Mouse (Mus musculus): ENCODE data around the gene Smg5. TPM values are rescaled to one million over a fixed set of nuclear protein-coding genes. Genes with fewer than 3 reads are reported as not detected.
"Not testable (repeated sequence)": the region's sequence is repeated elsewhere in the genome, so short reads cannot be mapped to it uniquely, and the experiment has no call there.

Gene Smg5
- polyA plus RNA-seq, 1 experiment, result 103 TPM

DNA sequence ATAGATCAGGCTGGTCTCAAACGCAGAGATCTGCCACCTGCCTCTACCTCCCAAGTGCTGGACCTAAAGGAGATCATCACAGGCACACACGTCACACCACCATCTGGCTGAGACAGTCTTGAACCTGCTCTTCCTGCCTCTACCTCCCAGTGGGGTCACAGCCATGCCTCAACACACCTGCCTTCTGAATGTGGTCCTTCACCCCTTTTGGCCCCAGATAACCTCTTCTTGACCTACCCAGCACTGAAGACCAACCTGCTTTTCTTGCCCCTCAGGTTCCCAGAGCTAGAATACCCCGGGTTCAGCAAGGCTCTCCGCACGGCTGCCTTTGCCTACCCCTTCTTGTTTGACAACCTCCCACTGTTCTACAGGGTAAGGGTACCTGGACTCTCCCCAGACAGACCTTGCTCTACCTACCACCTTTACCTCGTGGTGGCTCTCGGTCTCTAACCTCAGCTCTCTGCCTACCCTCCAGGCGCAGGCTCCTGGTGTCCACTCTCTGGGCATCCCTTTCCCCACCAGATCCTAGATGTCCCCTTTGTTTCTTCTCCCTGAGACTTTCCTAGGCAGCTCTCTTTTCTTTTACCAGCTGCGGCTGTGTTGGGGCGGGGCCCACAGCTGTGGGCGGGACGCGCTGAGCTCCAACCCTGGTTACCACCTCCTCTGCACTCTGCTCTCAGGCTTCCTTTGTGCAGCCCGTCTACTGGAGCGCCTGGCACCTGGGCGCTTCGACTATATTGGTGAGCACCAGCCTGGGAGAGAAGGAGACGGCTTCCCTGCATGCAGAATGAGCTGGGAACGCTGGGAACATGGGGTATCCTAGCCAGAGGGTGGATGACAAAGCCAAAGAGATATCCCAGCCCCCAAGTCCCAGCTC lies 39.9 kb downstream of the Smg5 start:
- not testable (repeated sequence) for DNase-seq; H3K27ac ChIP-seq (ENCODE audit: insufficient read depth, low read length); H3K27me3 ChIP-seq (ENCODE audit: control insufficient read depth, insufficient read depth, low read length); H3K4me3 ChIP-seq (replicated peaks; ENCODE audit: insufficient read depth, low read depth, low read length); H3K4me1 ChIP-seq (ENCODE audit: control insufficient read depth, insufficient read depth, low read length)
- 24% methylated on average over 19 of the region's 19 CpGs for WGBS

DNA sequence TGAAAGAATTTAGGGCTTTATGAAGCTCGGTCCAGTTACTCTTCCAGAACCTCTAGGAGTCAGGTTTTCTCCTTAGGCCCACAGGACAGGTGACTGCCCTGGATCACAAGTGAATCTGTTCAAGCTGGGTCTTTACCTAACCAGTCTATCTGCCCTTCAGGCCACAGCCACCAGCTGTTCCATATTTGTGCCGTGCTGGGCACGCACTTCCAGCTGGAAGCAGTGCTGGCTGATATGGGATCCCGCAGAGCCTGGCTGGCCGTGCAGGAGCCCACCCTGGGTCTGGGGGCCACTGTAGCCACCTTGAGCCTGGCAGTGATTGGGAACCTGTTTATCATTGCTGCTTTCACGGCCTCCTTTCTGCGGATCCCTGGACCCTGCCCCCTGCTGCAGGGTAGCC lies 40.6 kb downstream of the Smg5 start:
- not testable (repeated sequence) for H3K4me1 ChIP-seq (ENCODE audit: control insufficient read depth, insufficient read depth, low read length); H3K27ac ChIP-seq (ENCODE audit: insufficient read depth, low read length); H3K27me3 ChIP-seq (ENCODE audit: control insufficient read depth, insufficient read depth, low read length); H3K4me3 ChIP-seq (replicated peaks; ENCODE audit: insufficient read depth, low read depth, low read length); DNase-seq
- 38% methylated on average over 7 of the region's 7 CpGs for WGBS

DNA sequence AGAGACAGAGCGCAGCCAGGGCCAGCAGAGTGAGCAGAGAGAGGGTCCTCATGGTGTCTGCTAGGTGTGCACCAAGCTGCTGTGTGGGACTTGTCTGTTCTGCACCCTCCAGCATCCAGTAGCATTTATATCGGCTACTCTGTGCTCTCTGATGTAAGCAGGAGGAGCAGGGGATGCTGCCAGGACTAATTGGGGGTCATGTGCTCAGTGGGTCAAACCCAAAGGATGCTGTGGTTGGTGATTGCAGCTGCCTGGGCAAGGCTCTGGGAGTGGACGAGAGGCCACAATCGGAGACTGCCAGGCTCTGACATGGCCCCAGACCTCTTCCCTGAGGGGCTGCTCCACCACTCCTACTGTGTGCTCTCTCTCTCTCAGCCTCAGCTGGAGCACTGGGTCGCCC lies 42.5 kb downstream of the Smg5 start, which contains the start of gene Bglap2:
Gene Bglap2, minus strand, starts transcription at position 101 of the 400 bp plus-strand sequence.
- not testable (repeated sequence) for DNase-seq; H3K4me3 ChIP-seq (replicated peaks; ENCODE audit: insufficient read depth, low read depth, low read length); H3K27ac ChIP-seq (ENCODE audit: insufficient read depth, low read length); H3K4me1 ChIP-seq (ENCODE audit: control insufficient read depth, insufficient read depth, low read length); H3K27me3 ChIP-seq (ENCODE audit: control insufficient read depth, insufficient read depth, low read length)
- 76% methylated on average over 5 of the region's 5 CpGs for WGBS

DNA sequence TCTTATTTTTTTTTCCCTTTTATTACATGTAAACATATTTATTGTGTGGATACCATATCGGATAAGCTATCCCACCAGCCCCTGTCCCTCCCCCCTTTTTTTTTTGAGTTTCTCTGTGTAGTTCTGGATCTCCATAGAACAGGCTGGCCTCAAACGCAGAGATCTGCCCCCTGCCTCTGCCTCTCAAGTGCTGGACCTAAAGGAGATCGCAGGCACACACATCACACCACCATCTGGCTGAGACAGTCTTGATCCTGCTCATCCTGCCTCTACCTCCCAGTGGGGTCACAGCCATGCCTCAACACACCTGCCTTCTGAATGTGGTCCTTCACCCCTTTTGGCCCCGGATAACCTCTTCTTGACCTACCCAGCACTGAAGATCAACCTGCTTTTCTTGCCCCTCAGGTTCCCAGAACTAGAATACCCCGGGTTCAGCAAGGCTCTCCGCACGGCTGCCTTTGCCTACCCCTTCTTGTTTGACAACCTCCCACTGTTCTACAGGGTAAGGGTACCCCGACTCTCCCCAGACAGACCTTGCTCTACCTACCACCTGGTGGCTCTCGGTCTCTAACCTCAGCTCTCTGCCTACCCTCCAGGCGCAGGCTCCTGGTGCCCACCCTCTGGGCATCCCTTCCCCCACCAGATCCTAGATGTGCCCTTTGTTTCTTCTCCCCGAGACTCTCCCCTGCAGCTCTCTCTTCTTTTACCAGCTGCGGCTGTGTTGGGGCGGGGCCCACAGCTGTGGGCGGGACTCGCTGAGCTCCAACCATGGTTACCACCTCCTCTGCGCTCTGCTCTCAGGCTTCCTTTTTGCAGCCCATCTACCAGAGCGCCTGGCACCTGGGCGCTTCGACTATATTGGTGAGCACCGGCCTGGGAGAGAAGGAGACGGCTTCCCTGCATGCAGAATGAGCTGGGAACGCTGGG lies 45.6 kb downstream of the Smg5 start:
- 16% methylated on average over 22 of the region's 22 CpGs for WGBS
- H3K27me3 ChIP-seq (ENCODE audit: control insufficient read depth, insufficient read depth, low read length); H3K27ac ChIP-seq (ENCODE audit: insufficient read depth, low read length); H3K4me3 ChIP-seq (replicated peaks; ENCODE audit: insufficient read depth, low read depth, low read length); H3K4me1 ChIP-seq (ENCODE audit: control insufficient read depth, insufficient read depth, low read length); DNase-seq: not testable (repeated sequence)

DNA sequence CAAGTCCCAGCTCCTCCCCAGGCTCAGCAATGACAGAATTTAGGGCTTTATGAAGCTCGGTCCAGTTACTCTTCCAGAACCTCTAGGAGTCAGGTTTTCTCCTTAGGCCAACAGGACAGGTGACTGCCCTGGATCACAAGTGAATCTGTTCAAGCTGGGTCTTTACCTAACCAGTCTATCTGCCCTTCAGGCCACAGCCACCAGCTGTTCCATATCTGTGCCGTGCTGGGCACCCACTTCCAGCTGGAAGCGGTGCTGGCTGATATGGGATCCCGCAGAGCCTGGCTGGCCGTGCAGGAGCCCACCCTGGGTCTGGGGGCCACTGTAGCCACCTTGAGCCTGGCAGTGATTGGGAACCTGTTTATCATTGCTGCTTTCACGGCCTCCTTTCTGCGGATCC lies 46.3 kb downstream of the Smg5 start:
- WGBS, result 46% methylated on average over 1 of the region's 7 CpGs
- not testable (repeated sequence) for DNase-seq; H3K4me1 ChIP-seq (ENCODE audit: control insufficient read depth, insufficient read depth, low read length); H3K27me3 ChIP-seq (ENCODE audit: control insufficient read depth, insufficient read depth, low read length); H3K27ac ChIP-seq (ENCODE audit: insufficient read depth, low read length); H3K4me3 ChIP-seq (replicated peaks; ENCODE audit: insufficient read depth, low read depth, low read length)

DNA sequence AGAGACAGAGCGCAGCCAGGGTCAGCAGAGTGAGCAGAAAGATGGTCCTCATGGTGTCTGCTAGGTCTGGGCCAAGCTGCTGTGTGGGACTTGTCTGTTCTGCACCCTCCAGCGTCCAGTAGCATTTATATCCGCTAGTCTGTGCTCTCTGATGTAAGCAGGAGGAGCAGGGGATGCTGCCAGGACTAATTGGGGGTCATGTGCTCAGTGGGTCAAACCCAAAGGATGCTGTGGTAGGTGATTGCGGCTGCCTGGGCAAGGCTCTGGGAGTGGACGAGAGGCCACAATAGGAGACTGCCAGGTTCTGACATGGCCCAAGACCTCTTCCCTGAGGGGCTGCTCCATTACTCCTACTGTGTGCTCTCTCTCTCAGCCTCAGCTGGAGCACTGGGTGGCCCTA lies 48.3 kb downstream of the Smg5 start, which contains the start of gene Bglap:
Gene Bglap, minus strand, starts transcription at position 101 of the 400 bp plus-strand sequence.
- H3K4me1 ChIP-seq (ENCODE audit: control insufficient read depth, insufficient read depth, low read length), result no peaks in the 10 kb centered on the region
- no peaks in the 10 kb centered on the region for H3K27me3 ChIP-seq (ENCODE audit: control insufficient read depth, insufficient read depth, low read length)
- TF ChIP-seq CTCF (IDR thresholded peaks at IDR 0.05; ENCODE audit: borderline replicate concordance, insufficient read depth, low read depth, low read length) (no peak), POLR2A (IDR thresholded peaks at IDR 0.05; ENCODE audit: borderline replicate concordance, insufficient read depth, low read length) (no peak)
- no peak within 1 kb of the TSS for H3K27ac ChIP-seq (ENCODE audit: insufficient read depth, low read length)
- WGBS, result 71% methylated on average over 5 of the region's 5 CpGs
- H3K4me3 ChIP-seq (replicated peaks; ENCODE audit: insufficient read depth, low read depth, low read length), result no peak within 1 kb of the TSS
- no peak for DNase-seq

DNA sequence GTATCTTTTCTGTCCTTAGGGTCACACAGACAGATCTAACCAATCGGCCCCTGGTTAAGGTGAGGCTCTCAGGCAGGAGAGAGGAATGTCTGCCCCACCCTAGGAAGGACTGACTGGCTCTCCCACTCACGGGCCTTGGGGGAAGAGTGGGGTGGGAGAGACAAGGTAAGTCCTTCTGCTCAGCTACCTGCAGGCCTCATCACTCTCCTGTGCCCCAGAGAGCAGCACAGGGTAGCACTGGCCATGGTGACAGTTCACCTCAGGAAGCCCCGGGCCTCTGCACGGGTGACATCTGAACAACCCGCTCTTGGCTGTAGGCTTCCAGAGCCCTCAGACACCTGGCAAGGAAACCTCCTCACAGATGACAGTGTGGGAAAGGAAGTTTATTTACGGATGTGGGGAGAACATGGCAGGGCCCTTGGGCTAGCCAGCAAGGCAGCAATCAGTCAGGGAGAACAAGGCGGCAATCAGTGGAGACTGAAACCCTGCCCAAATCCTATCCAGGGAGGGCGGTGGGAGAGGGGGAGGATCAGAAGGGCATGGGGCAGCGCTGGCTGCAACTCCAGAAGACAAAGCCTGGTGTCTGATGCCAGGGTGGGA lies 57.8 kb downstream of the Smg5 start:
- Histone ChIP-seq H3K27me3 (ENCODE audit: control insufficient read depth, insufficient read depth, low read length) (no peaks in the 10 kb centered on the region), H3K4me1 (ENCODE audit: control insufficient read depth, insufficient read depth, low read length) (peaks cover 20% of the 10 kb centered on the region), H3K27ac (ENCODE audit: insufficient read depth, low read length) (no peak overlapping the region), H3K4me3 (replicated peaks; ENCODE audit: insufficient read depth, low read depth, low read length) (no peak overlapping the region)
- peak in 1 of 2 experiments; percentile 45 for DNase-seq
- TF ChIP-seq CTCF (IDR thresholded peaks at IDR 0.05; ENCODE audit: borderline replicate concordance, insufficient read depth, low read depth, low read length) (no peak), POLR2A (IDR thresholded peaks at IDR 0.05; ENCODE audit: borderline replicate concordance, insufficient read depth, low read length) (no peak)
- 23% methylated on average over 9 of the region's 9 CpGs for WGBS

DNA sequence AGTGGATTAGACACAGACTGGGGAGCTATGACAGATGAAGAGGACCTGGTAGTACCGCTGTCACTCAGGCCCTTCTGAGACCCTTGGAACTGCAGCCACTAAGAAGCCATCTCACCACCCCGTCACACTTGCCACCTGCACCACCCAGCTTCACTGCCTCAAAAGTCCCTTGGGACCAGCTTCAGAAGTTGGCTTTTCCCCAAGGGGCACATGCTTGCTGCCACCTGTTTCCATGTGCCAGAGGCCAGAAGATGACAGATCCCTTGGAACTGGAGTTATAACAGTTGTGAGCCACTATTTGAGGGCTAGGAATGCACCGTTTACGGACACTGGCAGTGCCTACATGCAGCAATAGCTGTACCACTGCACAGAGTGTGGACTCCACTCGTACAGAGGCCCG lies 59.2 kb downstream of the Smg5 start:
- Histone ChIP-seq H3K27me3 (ENCODE audit: control insufficient read depth, insufficient read depth, low read length) (no peaks in the 10 kb centered on the region), H3K27ac (ENCODE audit: insufficient read depth, low read length) (no peak overlapping the region), H3K4me1 (ENCODE audit: control insufficient read depth, insufficient read depth, low read length) (peaks cover 22% of the 10 kb centered on the region), H3K4me3 (replicated peaks; ENCODE audit: insufficient read depth, low read depth, low read length) (no peak overlapping the region)
- TF ChIP-seq POLR2A (IDR thresholded peaks at IDR 0.05; ENCODE audit: borderline replicate concordance, insufficient read depth, low read length) (no peak), CTCF (IDR thresholded peaks at IDR 0.05; ENCODE audit: borderline replicate concordance, insufficient read depth, low read depth, low read length) (no peak)
- WGBS, result 72% methylated on average over 6 of the region's 6 CpGs
- DNase-seq, result no peak

All from cerebellum, adult 2 months (tissue).